Mouse (Mus musculus) liver, embryonic 11.5 days (tissue): Measurements from ENCODE around the gene Tmcc3. TPM values are rescaled to one million over a fixed set of nuclear protein-coding genes. Genes with fewer than 3 reads are reported as not detected.

ENCODE experiments used
- ATAC-seq: fragments of 200-750 bp; cut with Nextera tagmentation; replicated peaks from 2 replicates; pipeline ENCODE4 v1.8.0; 2017; ENCODE audit warnings: moderate number of reproducible peaks, mild to moderate bottlenecking, moderate TSS enrichment, moderate library complexity; ENCODE audit not compliant: low FRiP score
- DNase-seq: peaks from one replicate; pipeline ENCODE4 v3.0.0-alpha.2; 2017; ENCODE audit warnings: low spot score
- H3K27ac ChIP-seq: fragments of 300-500 bp; sonication (generic); 2 replicates; pipeline ENCODE4 v1.5.1; 2014; ENCODE audit warnings: mild to moderate bottlenecking, low read depth, low read length, control low read depth
- H3K27me3 ChIP-seq: fragments of 300-500 bp; sonication (generic); replicated peaks from 2 replicates; pipeline ENCODE4 v1.6.1; 2014; ENCODE audit warnings: low read length, mixed read lengths; ENCODE audit not compliant: control insufficient read depth, insufficient read depth
- H3K36me3 ChIP-seq: fragments of 300-500 bp; sonication (generic); 2 replicates; pipeline ENCODE4 v1.6.1; 2014; ENCODE audit warnings: mild to moderate bottlenecking, low read length, moderate library complexity, mixed read lengths; ENCODE audit not compliant: control insufficient read depth, insufficient read depth
- H3K4me1 ChIP-seq: fragments of 300-500 bp; sonication (generic); replicated peaks from 2 replicates; pipeline ENCODE4 v1.6.1; 2014; ENCODE audit warnings: low read length, mixed read lengths; ENCODE audit not compliant: control insufficient read depth, insufficient read depth
- H3K4me2 ChIP-seq: fragments of 300-500 bp; sonication (generic); 2 replicates; pipeline ENCODE4 v1.6.1; 2014; ENCODE audit warnings: mild to moderate bottlenecking, control low read depth, moderate library complexity
- H3K4me3 ChIP-seq: fragments of 300-500 bp; sonication (generic); 2 replicates; pipeline ENCODE4 v1.5.1; 2014; ENCODE audit warnings: low read depth, low read length, control low read depth
- H3K9ac ChIP-seq: fragments of 300-500 bp; sonication (generic); 2 replicates; pipeline ENCODE4 v1.6.1; 2014; ENCODE audit warnings: low read depth, low read length, control low read depth
- H3K9me3 ChIP-seq: fragments of 300-500 bp; sonication (generic); 2 replicates; pipeline ENCODE4 v1.6.1; 2016; ENCODE audit warnings: low read length, inconsistent platforms, mixed read lengths; ENCODE audit not compliant: control insufficient read depth
- WGBS: fragments of 180-500 bp; shearing (Covaris S2); extraction: QIAGEN DNeasy Blood & Tissue Kit; methylation state at CpG from one replicate; pipeline ENCODE4 v1.1.7; 2014; 5-methylcytosine and 5-hydroxymethylcytosine counted together
- polyA plus RNA-seq: library from polyadenylated mRNA; unstranded; fragments of >200 nt; fragmentation: Nextera tagmentation; extraction: Ambion mirVana; gene quantifications from 2 replicates; pipeline ENCODE4 v1.2.1, GENCODE M21; 2014

Gene Tmcc3
- polyA plus RNA-seq, 1 experiment from 2014 or later = 5.6 TPM

GRCm38 (mm10) chr10:94430566-94430965, 118.8 kb downstream of the Tmcc3 start:
- H3K4me2 ChIP-seq = no peak overlapping the region
- H3K9ac ChIP-seq = no peak overlapping the region
- 72% methylated on average over 6 of the region's 6 CpGs for WGBS
- no peaks in the 10 kb centered on the region for H3K27me3 ChIP-seq
- H3K27ac ChIP-seq = no peak overlapping the region
- no peaks in the 10 kb centered on the region for H3K4me1 ChIP-seq
- H3K36me3 ChIP-seq = no peaks in the 10 kb centered on the region
- H3K4me3 ChIP-seq = no peak overlapping the region
- no peaks in the 10 kb centered on the region for H3K9me3 ChIP-seq
- DNase-seq = no peak
- no peak for ATAC-seq

DNA sequence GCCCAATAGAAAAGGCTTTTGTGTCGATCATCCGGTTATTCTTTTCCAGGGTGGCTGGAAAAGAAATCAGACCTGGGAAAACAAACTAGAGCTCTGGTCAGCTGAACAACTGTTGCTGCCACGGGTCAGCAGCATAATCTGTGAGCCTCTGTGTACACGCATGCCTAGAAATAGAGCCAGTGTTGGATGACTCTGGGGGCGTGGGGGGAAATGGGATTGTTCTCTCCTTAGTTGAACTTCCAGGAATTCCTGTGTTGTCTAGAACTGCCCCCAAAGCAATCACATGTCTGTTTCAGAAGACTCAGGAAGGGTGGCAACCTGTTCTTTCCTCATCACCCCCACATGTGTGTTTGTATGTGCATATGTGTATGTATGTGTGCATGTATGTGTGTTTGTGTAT, 121.2 kb downstream of the Tmcc3 start:
- H3K27ac ChIP-seq = no peak overlapping the region
- no peaks in the 10 kb centered on the region for H3K4me1 ChIP-seq
- no peak overlapping the region for H3K4me2 ChIP-seq
- WGBS = 74% methylated on average over 5 of the region's 5 CpGs
- H3K9ac ChIP-seq = no peak overlapping the region
- no peaks in the 10 kb centered on the region for H3K36me3 ChIP-seq
- ATAC-seq (no peak), DNase-seq (no peak)
- no peaks in the 10 kb centered on the region for H3K27me3 ChIP-seq
- no peak overlapping the region for H3K4me3 ChIP-seq
- no peaks in the 10 kb centered on the region for H3K9me3 ChIP-seq

DNA sequence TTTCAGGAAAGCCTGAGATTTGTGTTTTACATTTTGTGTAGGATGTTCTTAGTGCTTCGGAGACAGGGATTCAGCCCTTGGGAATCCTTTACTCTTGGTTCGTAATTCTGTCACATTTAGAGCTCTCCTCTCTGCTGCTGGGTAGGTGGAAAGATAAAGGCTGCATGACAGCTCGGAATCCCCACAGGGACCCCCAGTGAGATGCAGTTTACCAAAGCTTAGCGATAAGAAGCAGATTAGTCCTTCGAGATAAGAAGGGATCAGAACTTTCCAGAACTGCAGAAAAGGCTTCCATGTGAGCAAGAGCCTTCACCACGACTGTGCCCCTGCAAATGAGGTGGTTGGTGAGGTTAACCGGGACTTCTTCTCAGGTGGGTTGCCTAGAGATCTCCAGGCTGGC, 122.2 kb downstream of the Tmcc3 start:
- ATAC-seq = no peak
- Histone ChIP-seq H3K36me3 (no peaks in the 10 kb centered on the region), H3K4me3 (no peak overlapping the region), H3K27me3 (no peaks in the 10 kb centered on the region), H3K4me2 (no peak overlapping the region), H3K9ac (no peak overlapping the region), H3K27ac (no peak overlapping the region), H3K9me3 (no peaks in the 10 kb centered on the region), H3K4me1 (no peaks in the 10 kb centered on the region)
- no peak for DNase-seq
- 29% methylated on average over 7 of the region's 7 CpGs for WGBS

DNA sequence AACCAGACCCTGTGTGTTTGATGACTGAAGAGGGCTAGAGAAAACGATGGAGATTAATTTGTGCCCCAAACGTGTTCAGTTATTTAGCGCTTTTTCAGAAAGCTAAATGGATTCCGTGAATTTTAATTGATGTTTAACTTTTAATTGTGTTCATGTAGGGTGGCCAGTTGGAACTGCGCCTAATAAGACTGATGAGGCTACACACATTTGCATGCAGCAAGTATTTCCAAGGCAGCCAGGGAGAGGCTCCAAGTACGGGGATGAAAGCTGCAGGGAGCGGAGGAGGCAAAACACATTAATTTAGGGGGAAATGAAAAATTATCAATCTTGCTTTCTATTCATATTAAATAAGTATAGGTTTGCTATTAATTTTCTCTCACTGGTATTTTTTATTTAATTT, 131.0 kb downstream of the Tmcc3 start:
- ATAC-seq (no peak), DNase-seq (no peak)
- H3K27ac ChIP-seq = no peak overlapping the region
- no peaks in the 10 kb centered on the region for H3K4me1 ChIP-seq
- no peak overlapping the region for H3K9ac ChIP-seq
- H3K9me3 ChIP-seq = no peaks in the 10 kb centered on the region
- H3K4me3 ChIP-seq = no peak overlapping the region
- no peak overlapping the region for H3K4me2 ChIP-seq
- H3K27me3 ChIP-seq = no peaks in the 10 kb centered on the region
- 85% methylated on average over 7 of the region's 7 CpGs for WGBS
- H3K36me3 ChIP-seq = no peaks in the 10 kb centered on the region

GRCm38 (mm10) chr10:94443453-94443852, 131.7 kb downstream of the Tmcc3 start:
- no peak for ATAC-seq
- no peak overlapping the region for H3K27ac ChIP-seq
- whole genome bisulfite sequencing = 88% methylated on average over 4 of the region's 4 CpGs
- no peaks in the 10 kb centered on the region for H3K27me3 ChIP-seq
- no peak overlapping the region for H3K9ac ChIP-seq
- H3K36me3 ChIP-seq = no peaks in the 10 kb centered on the region
- H3K4me3 ChIP-seq = no peak overlapping the region
- H3K9me3 ChIP-seq = no peaks in the 10 kb centered on the region
- no peaks in the 10 kb centered on the region for H3K4me1 ChIP-seq
- H3K4me2 ChIP-seq = no peak overlapping the region
- DNase-seq = no peak

DNA sequence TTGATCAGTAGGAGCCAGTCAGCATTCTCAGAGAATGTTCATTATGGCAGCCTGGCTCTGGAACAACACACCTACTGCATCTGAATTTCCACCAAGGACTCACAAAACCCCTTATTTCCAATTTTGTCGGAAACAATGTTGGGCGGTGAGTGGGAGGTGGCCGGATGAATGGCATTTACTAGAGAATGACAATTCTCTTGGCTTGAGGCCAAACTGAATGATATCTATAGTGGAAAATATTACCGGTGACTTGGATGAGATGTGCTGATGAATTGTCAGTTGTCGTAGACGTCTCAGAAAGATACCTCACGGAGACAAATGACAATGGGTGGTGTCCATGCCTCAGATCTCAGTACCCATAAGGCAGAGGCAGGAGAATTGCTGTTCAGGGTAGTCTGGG, 133.4 kb downstream of the Tmcc3 start:
- Histone ChIP-seq H3K4me3 (no peak overlapping the region), H3K4me2 (no peak overlapping the region), H3K27me3 (no peaks in the 10 kb centered on the region), H3K27ac (no peak overlapping the region), H3K9ac (no peak overlapping the region), H3K36me3 (no peaks in the 10 kb centered on the region), H3K4me1 (no peaks in the 10 kb centered on the region), H3K9me3 (no peaks in the 10 kb centered on the region)
- 90% methylated on average over 7 of the region's 7 CpGs for WGBS
- DNase-seq = no peak
- no peak for ATAC-seq

DNA sequence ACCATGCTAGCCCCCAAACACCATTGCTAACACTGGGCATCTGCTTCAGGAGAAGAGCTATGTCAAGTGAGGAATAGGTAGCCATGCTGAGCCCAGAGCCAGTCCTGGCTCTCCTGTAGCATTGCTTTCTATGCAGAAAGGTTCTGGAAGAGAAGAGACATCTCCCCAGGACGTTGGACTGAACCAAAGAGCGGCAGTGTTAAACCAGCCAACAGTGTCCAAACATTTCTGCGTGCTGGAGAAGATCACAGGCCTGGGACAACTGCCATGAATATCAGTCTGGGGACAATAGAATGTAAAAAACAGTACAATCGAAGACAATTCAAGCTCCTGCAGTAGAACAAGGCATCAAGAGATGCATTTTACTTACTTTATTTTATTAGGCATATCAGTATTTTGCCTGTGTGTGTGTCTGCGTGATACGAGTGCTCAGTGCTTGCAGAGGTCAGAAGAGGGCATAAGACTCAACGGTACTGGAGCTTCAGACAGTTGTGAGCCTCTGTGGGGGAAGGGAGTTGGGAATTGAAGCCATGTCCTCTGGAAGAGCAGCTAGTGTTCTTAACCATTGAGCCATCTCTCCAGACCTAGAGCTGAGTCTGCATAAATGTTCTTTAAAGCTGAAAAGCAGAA, 134.7 kb downstream of the Tmcc3 start:
- WGBS = 63% methylated on average over 7 of the region's 7 CpGs
- no peak overlapping the region for H3K4me2 ChIP-seq
- no peak overlapping the region for H3K4me3 ChIP-seq
- H3K9ac ChIP-seq = no peak overlapping the region
- H3K4me1 ChIP-seq = no peaks in the 10 kb centered on the region
- ATAC-seq (no peak), DNase-seq (no peak)
- H3K27ac ChIP-seq = no peak overlapping the region
- H3K36me3 ChIP-seq = no peaks in the 10 kb centered on the region
- H3K9me3 ChIP-seq = no peaks in the 10 kb centered on the region
- H3K27me3 ChIP-seq = no peaks in the 10 kb centered on the region

DNA sequence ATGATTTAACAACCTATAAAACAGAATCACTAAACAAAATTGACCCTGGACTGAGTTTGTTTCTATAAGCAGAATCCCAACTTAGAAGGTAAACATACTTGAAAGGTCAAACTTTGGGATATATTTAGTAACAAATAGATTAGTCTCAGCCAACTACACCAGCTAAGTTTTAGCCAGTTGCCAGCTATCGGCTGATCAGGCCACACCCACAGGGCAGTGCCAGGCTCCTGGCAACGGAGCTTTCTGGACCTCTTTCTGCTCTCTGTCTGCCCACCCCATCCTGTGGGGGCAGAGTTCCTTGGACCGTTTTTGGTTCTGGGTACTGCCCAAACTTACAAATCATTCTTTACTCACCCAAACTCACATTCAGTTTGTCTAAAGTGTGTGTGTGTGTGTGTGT, 137.9 kb downstream of the Tmcc3 start:
- H3K4me3 ChIP-seq = no peak overlapping the region

DNA sequence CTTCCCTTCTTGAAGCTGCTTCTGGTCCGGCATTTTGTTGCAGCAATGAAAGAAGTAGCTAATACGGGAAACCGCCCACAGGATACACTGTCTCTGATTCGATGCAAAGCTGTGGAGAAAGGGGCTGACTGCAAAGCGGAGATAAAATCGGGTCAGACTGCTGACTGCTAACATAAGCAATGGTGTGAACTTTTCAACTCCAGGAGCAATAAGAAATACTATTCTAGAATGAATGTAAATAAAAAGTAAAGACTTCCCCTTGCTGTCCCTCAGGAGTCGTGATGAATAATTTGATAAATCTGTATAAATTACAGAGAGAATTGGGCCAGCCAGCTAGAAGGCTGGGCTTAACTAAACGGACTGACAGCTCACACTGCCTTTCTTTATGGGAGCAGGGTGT, 139.0 kb downstream of the Tmcc3 start:
- no peak overlapping the region for H3K4me2 ChIP-seq
- no peak overlapping the region for H3K9ac ChIP-seq
- no peaks in the 10 kb centered on the region for H3K9me3 ChIP-seq
- 45% methylated on average over 8 of the region's 8 CpGs for WGBS
- ATAC-seq (no peak), DNase-seq (no peak)
- no peaks in the 10 kb centered on the region for H3K27me3 ChIP-seq
- no peaks in the 10 kb centered on the region for H3K4me1 ChIP-seq
- no peak overlapping the region for H3K4me3 ChIP-seq
- no peak overlapping the region for H3K27ac ChIP-seq
- H3K36me3 ChIP-seq = no peaks in the 10 kb centered on the region

More for the DNA sequence above, 137.9 kb downstream of the Tmcc3 start:
- Histone ChIP-seq H3K9me3 (no peaks in the 10 kb centered on the region), H3K4me2 (no peak overlapping the region), H3K27ac (no peak overlapping the region), H3K27me3 (no peaks in the 10 kb centered on the region), H3K9ac (no peak overlapping the region), H3K36me3 (no peaks in the 10 kb centered on the region), H3K4me1 (no peaks in the 10 kb centered on the region)
- WGBS = 55% methylated on average over 3 of the region's 3 CpGs
- DNase-seq (no peak), ATAC-seq (no peak)
